Mouse (Mus musculus): Measurements from ENCODE around the gene Gm5475. TPM values are rescaled to one million over a fixed set of nuclear protein-coding genes. Genes with fewer than 3 reads are reported as not detected.

Gm5475 gene
- polyA plus RNA-seq, 1 experiment from 2014 or later, result not detected

- 75% methylated on average over 11 of the region's 11 CpGs for WGBS
- ATAC-seq (ENCODE audit: insufficient number of reproducible peaks, low FRiP score), result no peak
- Histone ChIP-seq H3K36me3 (peaks cover 46% of the 10 kb centered on the region), H3K27ac (ENCODE audit: poor library complexity, severe bottlenecking) (no peak overlapping the region), H3K4me3 (no peak overlapping the region), H3K4me2 (no peak overlapping the region), H3K9me3 (replicated peaks) (peaks cover 3% of the 10 kb centered on the region; the same call in 1 of the 2 replicates), H3K4me1 (replicated peaks) (peaks cover 36% of the 10 kb centered on the region), H3K27me3 (replicated peaks) (no peaks in the 10 kb centered on the region), H3K9ac (no peak overlapping the region)
Observed at GRCm38 (mm10) chr15:100393016-100393415, 28.9 kb upstream of the Gm5475 start.

- Histone ChIP-seq H3K9ac (no peak overlapping the region), H3K4me1 (replicated peaks) (peaks cover 23% of the 10 kb centered on the region), H3K36me3 (peaks cover 71% of the 10 kb centered on the region), H3K4me3 (no peak overlapping the region), H3K27me3 (replicated peaks) (no peaks in the 10 kb centered on the region), H3K27ac (ENCODE audit: poor library complexity, severe bottlenecking) (no peak overlapping the region), H3K9me3 (replicated peaks) (peaks cover 3% of the 10 kb centered on the region; the same call in 1 of the 2 replicates), H3K4me2 (no peak overlapping the region)
- WGBS, result 95% methylated on average over 3 of the region's 3 CpGs
- ATAC-seq (ENCODE audit: insufficient number of reproducible peaks, low FRiP score), result no peak
Observed at GRCm38 (mm10) chr15:100395561-100395960, 26.4 kb upstream of the Gm5475 start.

- H3K9ac ChIP-seq, result no peak overlapping the region
- no peaks in the 10 kb centered on the region for H3K27me3 ChIP-seq (replicated peaks)
- peaks cover 2% of the 10 kb centered on the region; the same call in 1 of the 2 replicates for H3K9me3 ChIP-seq (replicated peaks)
- no peak overlapping the region for H3K27ac ChIP-seq (ENCODE audit: poor library complexity, severe bottlenecking)
- H3K4me3 ChIP-seq, result no peak overlapping the region
- peaks cover 95% of the 10 kb centered on the region for H3K36me3 ChIP-seq
- H3K4me1 ChIP-seq (replicated peaks), result no peaks in the 10 kb centered on the region
- WGBS, result 87% methylated on average over 16 of the region's 16 CpGs
- no peak for ATAC-seq (ENCODE audit: insufficient number of reproducible peaks, low FRiP score)
- no peak overlapping the region for H3K4me2 ChIP-seq
Observed at GRCm38 (mm10) chr15:100400592-100401250, 21.2 kb upstream of the Gm5475 start.

- Histone ChIP-seq H3K4me1 (replicated peaks) (no peaks in the 10 kb centered on the region), H3K9me3 (replicated peaks) (no peaks in the 10 kb centered on the region), H3K9ac (no peak overlapping the region), H3K27me3 (replicated peaks) (no peaks in the 10 kb centered on the region), H3K27ac (ENCODE audit: poor library complexity, severe bottlenecking) (no peak overlapping the region), H3K4me2 (no peak overlapping the region), H3K4me3 (no peak overlapping the region), H3K36me3 (peaks cover 88% of the 10 kb centered on the region)
- WGBS, result 91% methylated on average over 4 of the region's 4 CpGs
- ATAC-seq (ENCODE audit: insufficient number of reproducible peaks, low FRiP score), result no peak
Observed at GRCm38 (mm10) chr15:100401811-100402210, 20.1 kb upstream of the Gm5475 start.

- no peaks in the 10 kb centered on the region for H3K9me3 ChIP-seq (replicated peaks)
- WGBS, result 82% methylated on average over 14 of the region's 14 CpGs
- no peak for ATAC-seq (ENCODE audit: insufficient number of reproducible peaks, low FRiP score)
- no peaks in the 10 kb centered on the region for H3K4me1 ChIP-seq (replicated peaks)
- no peak overlapping the region for H3K9ac ChIP-seq
- no peak overlapping the region for H3K4me2 ChIP-seq
- no peak overlapping the region for H3K4me3 ChIP-seq
- H3K27me3 ChIP-seq (replicated peaks), result no peaks in the 10 kb centered on the region
- H3K27ac ChIP-seq (ENCODE audit: poor library complexity, severe bottlenecking), result no peak overlapping the region
- peaks cover 85% of the 10 kb centered on the region for H3K36me3 ChIP-seq
Observed at GRCm38 (mm10) chr15:100402347-100402746, 19.6 kb upstream of the Gm5475 start.

- no peak for ATAC-seq (ENCODE audit: insufficient number of reproducible peaks, low FRiP score)
- WGBS, result 87% methylated on average over 4 of the region's 4 CpGs
- peaks cover 83% of the 10 kb centered on the region for H3K36me3 ChIP-seq
Observed at GRCm38 (mm10) chr15:100402798-100403197, 19.1 kb upstream of the Gm5475 start.

GRCm38 (mm10) chr15:100403318-100404000 is 18.5 kb upstream of the Gm5475 start:
- no peaks in the 10 kb centered on the region for H3K27me3 ChIP-seq (replicated peaks)
- H3K9me3 ChIP-seq (replicated peaks), result no peaks in the 10 kb centered on the region
- ATAC-seq (ENCODE audit: insufficient number of reproducible peaks, low FRiP score), result no peak
- 91% methylated on average over 16 of the region's 16 CpGs for WGBS
- H3K36me3 ChIP-seq, result peaks cover 83% of the 10 kb centered on the region
- H3K27ac ChIP-seq (ENCODE audit: poor library complexity, severe bottlenecking), result no peak overlapping the region
- no peak overlapping the region for H3K4me2 ChIP-seq
- no peak overlapping the region for H3K9ac ChIP-seq
- H3K4me1 ChIP-seq (replicated peaks), result no peaks in the 10 kb centered on the region
- no peak overlapping the region for H3K4me3 ChIP-seq

More at GRCm38 (mm10) chr15:100402798-100403197, 19.1 kb upstream of the Gm5475 start:
- no peak overlapping the region for H3K9ac ChIP-seq
- H3K27ac ChIP-seq (ENCODE audit: poor library complexity, severe bottlenecking), result no peak overlapping the region
- no peak overlapping the region for H3K4me3 ChIP-seq
- H3K4me1 ChIP-seq (replicated peaks), result no peaks in the 10 kb centered on the region
- no peak overlapping the region for H3K4me2 ChIP-seq
- H3K9me3 ChIP-seq (replicated peaks), result no peaks in the 10 kb centered on the region
- H3K27me3 ChIP-seq (replicated peaks), result no peaks in the 10 kb centered on the region

GRCm38 (mm10) chr15:100406088-100406487 is 15.9 kb upstream of the Gm5475 start:
- H3K9ac ChIP-seq, result no peak overlapping the region
- no peak overlapping the region for H3K27ac ChIP-seq (ENCODE audit: poor library complexity, severe bottlenecking)
- ATAC-seq (ENCODE audit: insufficient number of reproducible peaks, low FRiP score), result no peak
- no peaks in the 10 kb centered on the region for H3K9me3 ChIP-seq (replicated peaks)
- H3K4me1 ChIP-seq (replicated peaks), result no peaks in the 10 kb centered on the region
- WGBS, result 58% methylated on average over 5 of the region's 5 CpGs
- H3K27me3 ChIP-seq (replicated peaks), result no peaks in the 10 kb centered on the region
- peaks cover 75% of the 10 kb centered on the region for H3K36me3 ChIP-seq
- no peak overlapping the region for H3K4me2 ChIP-seq
- no peak overlapping the region for H3K4me3 ChIP-seq

GRCm38 (mm10) chr15:100410918-100411672 is 10.9 kb upstream of the Gm5475 start:
- peaks cover 23% of the 10 kb centered on the region for H3K4me1 ChIP-seq (replicated peaks)
- ATAC-seq (ENCODE audit: insufficient number of reproducible peaks, low FRiP score), result peak; percentile 91
- no peak overlapping the region for H3K27ac ChIP-seq (ENCODE audit: poor library complexity, severe bottlenecking)
- no peaks in the 10 kb centered on the region for H3K9me3 ChIP-seq (replicated peaks)
- 58% methylated on average over 14 of the region's 14 CpGs for WGBS
- no peaks in the 10 kb centered on the region for H3K27me3 ChIP-seq (replicated peaks)
- no peak overlapping the region for H3K4me2 ChIP-seq
- peaks cover 29% of the 10 kb centered on the region for H3K36me3 ChIP-seq
- H3K9ac ChIP-seq, result no peak overlapping the region
- H3K4me3 ChIP-seq, result no peak overlapping the region

- ATAC-seq (ENCODE audit: insufficient number of reproducible peaks, low FRiP score), result no peak
- no peaks in the 10 kb centered on the region for H3K27me3 ChIP-seq (replicated peaks)
- no peak overlapping the region for H3K4me2 ChIP-seq
- 0 out of 2 replicates have a peak overlapping the region, but pooled peaks have one; percentile 2 for H3K27ac ChIP-seq (ENCODE audit: poor library complexity, severe bottlenecking)
- peaks cover 23% of the 10 kb centered on the region for H3K4me1 ChIP-seq (replicated peaks)
- H3K9me3 ChIP-seq (replicated peaks), result no peaks in the 10 kb centered on the region
- H3K9ac ChIP-seq, result no peak overlapping the region
- no peak overlapping the region for H3K4me3 ChIP-seq
- H3K36me3 ChIP-seq, result peaks cover 29% of the 10 kb centered on the region
- 82% methylated on average over 5 of the region's 5 CpGs for WGBS
Observed at GRCm38 (mm10) chr15:100411731-100412130, 10.2 kb upstream of the Gm5475 start.

- ATAC-seq (ENCODE audit: insufficient number of reproducible peaks, low FRiP score), result no peak
- Histone ChIP-seq H3K4me3 (no peak overlapping the region), H3K4me1 (replicated peaks) (peaks cover 30% of the 10 kb centered on the region), H3K9ac (no peak overlapping the region), H3K9me3 (replicated peaks) (no peaks in the 10 kb centered on the region), H3K4me2 (no peak overlapping the region), H3K27ac (ENCODE audit: poor library complexity, severe bottlenecking) (no peak overlapping the region), H3K27me3 (replicated peaks) (no peaks in the 10 kb centered on the region), H3K36me3 (peaks cover 19% of the 10 kb centered on the region)
- 76% methylated on average over 4 of the region's 5 CpGs for WGBS
Observed at GRCm38 (mm10) chr15:100413306-100413705, 8.6 kb upstream of the Gm5475 start.

All from heart, embryonic 12.5 days (tissue).